Mouse (Mus musculus) bone marrow, adult 2 months (tissue): ENCODE data around the gene Gm11232. TPM values are rescaled to one million over a fixed set of nuclear protein-coding genes. Genes with fewer than 3 reads are reported as not detected.

Experiments
- H3K27ac ChIP-seq: fragments of 200-500 bp; 2 replicates; pipeline ENCODE4 v1.5.1; 2012; ENCODE audit warnings: low read depth, mild to moderate bottlenecking, control low read depth, inconsistent platforms, low read length; ENCODE audit not compliant: control insufficient read depth, poor library complexity, insufficient read depth
- H3K4me1 ChIP-seq: fragments of 200-500 bp; 2 replicates; pipeline ENCODE4 v1.6.1; 2011; ENCODE audit warnings: low read length; ENCODE audit not compliant: control insufficient read depth, insufficient read depth
- H3K4me3 ChIP-seq: fragments of 200-500 bp; replicated peaks from 2 replicates; pipeline ENCODE3; 2011; ENCODE audit warnings: mild to moderate bottlenecking, low read depth, low read length, control low read depth; ENCODE audit not compliant: control insufficient read depth
- CTCF ChIP-seq: fragments of 200-500 bp; IDR thresholded peaks from 2 replicates; pipeline ENCODE4 v1.5.1; 2011; ENCODE audit warnings: low read length, control low read depth; ENCODE audit not compliant: control insufficient read depth, insufficient read depth
- POLR2A ChIP-seq: fragments of 200-500 bp; IDR thresholded peaks from 2 replicates; pipeline ENCODE4 v1.6.1; 2011; ENCODE audit warnings: low read depth, mild to moderate bottlenecking, control low read depth, low read length, borderline replicate concordance; ENCODE audit not compliant: control insufficient read depth
- WGBS: fragments of 180-500 bp; shearing (Covaris S2); methylation state at CpG from one replicate; pipeline ENCODE4 v1.1.7; 2018; 5-methylcytosine and 5-hydroxymethylcytosine counted together
- polyA plus RNA-seq: library from polyadenylated mRNA; stranded (reverse); fragments of >200 nt; gene quantifications from 2 replicates; pipeline ENCODE4 v1.2.4, GENCODE M21; 2011; ENCODE audit warnings: low replicate concordance; ENCODE audit not compliant: missing spikeins, insufficient read depth, insufficient read length

The Gm11232 gene
- not detected in 2 replicates for polyA plus RNA-seq

GRCm38 (mm10) chr4:71757865-71758264 is at the start of gene Gm11232:
Gene Gm11232 (minus strand): TSS chr4:71757965.
- Histone ChIP-seq H3K4me1 (no peaks in the 10 kb centered on the region), H3K27ac (no peak within 1 kb of the TSS), H3K4me3 (no peak within 1 kb of the TSS)
- WGBS, result 55% methylated on average over 2 of the region's 2 CpGs
- TF ChIP-seq POLR2A (no peak), CTCF (no peak)

GRCm38 (mm10) chr4:71805977-71806534 is 48.3 kb upstream of the Gm11232 start:
- H3K27ac ChIP-seq, result no peak overlapping the region
- no peaks in the 10 kb centered on the region for H3K4me1 ChIP-seq
- TF ChIP-seq CTCF, result no peak
- TF ChIP-seq POLR2A, result no peak
- H3K4me3 ChIP-seq, result no peak overlapping the region
- 70% methylated on average over 2 of the region's 2 CpGs for WGBS

GRCm38 (mm10) chr4:71765529-71765928 is 7.8 kb upstream of the Gm11232 start:
- TF ChIP-seq CTCF, result no peak
- no peak for TF ChIP-seq POLR2A
- WGBS, result 81% methylated on average over 1 of the region's 1 CpGs
- no peak overlapping the region for H3K4me3 ChIP-seq
- H3K27ac ChIP-seq, result no peak overlapping the region
- no peaks in the 10 kb centered on the region for H3K4me1 ChIP-seq

GRCm38 (mm10) chr4:71765071-71765470 is 7.3 kb upstream of the Gm11232 start:
- WGBS, result 77% methylated on average over 3 of the region's 3 CpGs
- no peak for TF ChIP-seq POLR2A
- TF ChIP-seq CTCF, result no peak
- H3K27ac ChIP-seq, result no peak overlapping the region
- H3K4me3 ChIP-seq, result no peak overlapping the region
- H3K4me1 ChIP-seq, result no peaks in the 10 kb centered on the region

DNA sequence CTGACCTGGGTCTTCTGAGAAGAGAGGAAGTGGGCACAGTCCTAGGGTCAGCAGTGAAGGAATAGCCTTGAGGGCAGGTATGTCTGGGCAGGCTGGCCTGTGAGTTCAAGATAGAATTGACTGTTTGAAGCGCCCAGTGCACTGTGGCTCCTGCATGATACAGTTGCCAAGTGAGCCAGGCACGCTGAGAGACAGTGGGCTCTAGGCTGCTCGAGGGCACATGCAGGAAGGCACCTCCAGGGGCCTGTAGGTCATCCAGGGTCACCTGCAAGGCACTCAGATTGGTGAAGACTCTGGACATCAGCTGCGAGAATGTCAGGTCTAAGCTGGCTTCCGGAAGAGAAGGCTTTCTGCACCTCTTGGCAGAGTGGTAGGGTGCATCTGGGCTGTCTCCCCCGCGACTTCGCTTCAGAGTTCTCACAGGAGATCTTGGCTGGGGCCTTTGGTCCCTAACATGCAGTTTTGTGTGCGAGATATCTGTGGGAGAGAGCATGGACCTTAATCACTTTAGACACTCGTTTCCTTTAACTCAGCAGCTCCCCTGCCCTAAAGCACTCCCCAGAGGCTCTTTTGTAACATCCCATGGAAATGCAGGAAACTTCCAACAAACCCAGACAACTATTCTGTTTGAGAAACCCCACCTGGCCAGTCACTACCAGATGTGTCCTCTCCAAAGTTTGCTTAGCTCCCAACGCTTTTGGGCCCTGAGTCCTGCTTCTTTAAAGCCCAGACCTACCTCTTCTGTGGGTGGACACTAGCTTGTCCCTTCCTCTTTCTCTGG is 1.1 kb downstream of the Gm11232 start:
- TF ChIP-seq POLR2A, result no peak
- no peak for TF ChIP-seq CTCF
- no peak overlapping the region for H3K27ac ChIP-seq
- WGBS, result 74% methylated on average over 11 of the region's 11 CpGs

DNA sequence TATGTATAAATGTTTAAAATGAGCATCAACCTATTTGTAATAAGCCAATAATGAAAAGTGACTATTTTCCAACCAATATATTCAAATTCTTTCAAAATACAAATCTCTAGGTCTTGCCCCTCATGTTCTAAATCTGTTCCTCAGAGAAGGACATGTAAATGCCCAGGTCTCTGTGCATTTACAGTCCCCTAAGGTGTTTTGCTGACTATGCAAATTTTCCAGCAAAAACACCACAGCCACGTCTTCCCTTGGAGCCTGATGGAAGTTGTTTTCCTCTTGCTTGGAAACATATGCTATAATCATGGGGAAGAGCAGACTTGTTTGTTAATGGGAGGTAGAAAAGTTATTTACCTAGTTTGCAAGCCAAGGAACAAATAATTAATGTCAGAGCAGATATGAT is 12.0 kb downstream of the Gm11232 start:
- H3K4me3 ChIP-seq, result no peak overlapping the region
- 54% methylated on average over 1 of the region's 1 CpGs for WGBS
- TF ChIP-seq POLR2A, result no peak
- no peak for TF ChIP-seq CTCF
- no peaks in the 10 kb centered on the region for H3K4me1 ChIP-seq
- no peak overlapping the region for H3K27ac ChIP-seq

More for the DNA sequence above, 1.1 kb downstream of the Gm11232 start:
- H3K4me1 ChIP-seq, result no peaks in the 10 kb centered on the region
- no peak overlapping the region for H3K4me3 ChIP-seq

DNA sequence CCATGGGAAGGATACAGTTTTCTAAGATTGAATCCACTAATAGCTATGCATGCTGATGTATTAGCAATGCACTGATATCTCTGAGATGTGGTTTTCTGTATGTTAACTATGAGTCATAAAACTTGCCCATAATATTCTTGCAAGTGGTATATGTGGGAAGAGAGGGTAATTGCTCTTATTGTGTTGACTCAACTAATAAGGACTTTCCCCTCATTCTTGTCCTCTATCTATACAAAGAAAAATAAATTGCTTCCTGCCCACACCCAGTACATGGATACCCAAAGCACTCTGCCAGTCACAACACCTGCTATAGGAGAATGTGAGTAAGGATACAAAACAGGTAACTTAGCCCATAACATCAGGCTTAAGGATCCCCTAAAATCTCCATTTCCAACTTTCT is 21.2 kb downstream of the Gm11232 start:
- H3K27ac ChIP-seq, result no peak overlapping the region
- TF ChIP-seq CTCF (no peak), POLR2A (no peak)
- no peak overlapping the region for H3K4me3 ChIP-seq
- H3K4me1 ChIP-seq, result no peaks in the 10 kb centered on the region

DNA sequence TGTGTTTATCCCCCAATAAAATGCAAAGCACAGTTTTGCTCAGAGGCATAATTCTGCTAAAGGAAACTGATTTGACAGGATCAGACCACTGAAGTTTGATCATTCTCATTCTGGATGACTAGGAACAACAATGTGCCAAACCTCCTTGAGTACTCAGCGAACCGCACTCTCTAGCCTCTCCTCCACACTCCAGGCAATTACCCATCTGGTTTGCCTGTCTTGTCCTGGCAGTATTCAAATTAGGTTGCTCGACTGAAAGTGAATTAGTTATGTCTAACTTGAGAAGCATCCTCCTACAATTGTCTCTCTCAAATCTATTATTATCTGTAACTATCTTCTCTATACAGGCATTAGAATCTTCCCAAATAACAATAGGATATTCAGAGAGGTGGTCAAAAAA is 22.5 kb downstream of the Gm11232 start:
- H3K27ac ChIP-seq, result no peak overlapping the region
- no peaks in the 10 kb centered on the region for H3K4me1 ChIP-seq
- 77% methylated on average over 3 of the region's 3 CpGs for WGBS
- TF ChIP-seq CTCF (no peak), POLR2A (no peak)
- no peak overlapping the region for H3K4me3 ChIP-seq
